Mouse (Mus musculus) intestine, embryonic 15.5 days (tissue): ENCODE results near the gene Asphd1. TPM values are rescaled to one million over a fixed set of nuclear protein-coding genes. Genes with fewer than 3 reads are reported as not detected.

Experiments
- ATAC-seq: fragments of 200-750 bp; cut with Nextera tagmentation; 2 replicates; pipeline ENCODE4 v1.8.0; 2017; ENCODE audit warnings: moderate TSS enrichment, moderate library complexity
- H3K27ac ChIP-seq: fragments of 300-500 bp; sonication (generic); 2 replicates; pipeline ENCODE4 v1.5.1; 2015; ENCODE audit warnings: mild to moderate bottlenecking, inconsistent platforms
- H3K27me3 ChIP-seq: fragments of 300-500 bp; sonication (generic); replicated peaks from 2 replicates; pipeline ENCODE4 v1.6.1; 2015; ENCODE audit warnings: inconsistent platforms
- H3K36me3 ChIP-seq: fragments of 300-500 bp; sonication (generic); 2 replicates; pipeline ENCODE4 v1.6.1; 2015; ENCODE audit warnings: inconsistent platforms
- H3K4me1 ChIP-seq: fragments of 300-500 bp; sonication (generic); replicated peaks from 2 replicates; pipeline ENCODE4 v1.6.1; 2015; ENCODE audit warnings: inconsistent platforms
- H3K4me2 ChIP-seq: fragments of 300-500 bp; sonication (generic); replicated peaks from 2 replicates; pipeline ENCODE4 v1.6.1; 2015; ENCODE audit warnings: mild to moderate bottlenecking, inconsistent platforms
- H3K4me3 ChIP-seq: fragments of 300-500 bp; sonication (generic); replicated peaks from 2 replicates; pipeline ENCODE4 v1.5.1; 2015; ENCODE audit warnings: inconsistent platforms
- H3K9ac ChIP-seq: fragments of 300-500 bp; sonication (generic); 2 replicates; pipeline ENCODE4 v1.6.1; 2015; ENCODE audit warnings: inconsistent platforms
- H3K9me3 ChIP-seq: fragments of 300-500 bp; sonication (generic); 2 replicates; pipeline ENCODE4 v1.6.1; 2016; ENCODE audit warnings: inconsistent platforms
- WGBS: fragments of 180-500 bp; shearing (Covaris S2); methylation state at CpG from one replicate; pipeline ENCODE4 v1.1.7; 2015; 5-methylcytosine and 5-hydroxymethylcytosine counted together
- polyA plus RNA-seq: library from polyadenylated mRNA; unstranded; fragments of >200 nt; fragmentation: Nextera tagmentation; extraction: Ambion mirVana; gene quantifications from 2 replicates; pipeline ENCODE4 v1.2.1, GENCODE M21; 2015

Asphd1 gene
- polyA plus RNA-seq, 1 experiment from 2014 or later: 0.46 TPM

DNA sequence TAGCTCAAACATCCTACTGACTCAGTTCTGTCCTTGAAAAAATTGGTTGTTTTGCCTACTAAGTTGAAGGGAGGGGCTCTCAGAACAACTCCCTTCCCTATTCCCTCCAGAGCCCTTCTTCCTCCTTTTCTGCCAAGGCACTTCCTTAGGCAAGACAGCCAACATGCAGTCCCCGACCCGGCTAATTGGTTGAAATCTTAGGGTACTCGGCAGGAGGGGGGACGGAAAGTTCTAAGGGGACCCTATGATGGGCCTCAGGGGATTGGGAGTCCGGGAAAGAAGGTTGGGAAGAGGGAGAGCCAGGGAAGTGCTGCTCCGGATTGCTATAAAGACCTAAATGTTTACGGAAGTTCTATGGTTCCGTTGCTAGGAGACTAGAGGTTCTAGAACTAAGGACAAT is 26.1 kb upstream of the Asphd1 start:
- peak overlapping the region; percentile 72 for H3K4me2 ChIP-seq
- H3K36me3 ChIP-seq: peaks cover 18% of the 10 kb centered on the region
- peak overlapping the region; percentile 96; the same call in 1 of the 2 replicates for H3K27ac ChIP-seq
- peak; percentile 21; the same call in 1 of the 2 replicates for ATAC-seq
- 0 out of 2 replicates have a peak overlapping the region, but pooled peaks have one; percentile 89 for H3K9ac ChIP-seq
- WGBS: 14% methylated on average over 8 of the region's 8 CpGs
- H3K27me3 ChIP-seq: no peaks in the 10 kb centered on the region
- peaks cover 6% of the 10 kb centered on the region for H3K4me1 ChIP-seq
- H3K9me3 ChIP-seq: no peaks in the 10 kb centered on the region
- peak overlapping the region; percentile 73 for H3K4me3 ChIP-seq

DNA sequence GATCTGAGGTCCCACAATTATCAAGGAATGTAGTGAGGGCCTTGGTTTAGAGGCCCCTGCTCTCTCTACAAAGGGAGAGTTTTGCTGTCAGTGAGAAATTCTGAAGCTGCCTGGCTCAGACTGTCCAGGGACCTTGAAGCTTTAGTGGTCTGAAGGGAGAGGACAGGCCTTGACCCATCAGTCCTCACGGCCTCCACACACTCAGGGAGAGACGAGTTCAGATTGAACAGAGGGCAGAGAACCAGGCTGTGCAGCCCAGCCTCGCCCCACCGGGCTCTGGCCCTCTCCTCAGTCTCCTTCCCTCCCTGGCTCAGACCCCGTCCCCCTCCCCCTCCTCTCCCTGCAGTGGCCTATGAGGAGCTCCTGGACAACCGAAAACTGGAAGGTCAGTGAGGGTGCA is 18.0 kb upstream of the Asphd1 start:
- no peak for ATAC-seq
- Histone ChIP-seq H3K4me1 (no peaks in the 10 kb centered on the region), H3K9ac (no peak overlapping the region), H3K4me3 (no peak overlapping the region), H3K36me3 (no peaks in the 10 kb centered on the region), H3K9me3 (no peaks in the 10 kb centered on the region), H3K27me3 (peaks cover 6% of the 10 kb centered on the region), H3K4me2 (no peak overlapping the region), H3K27ac (no peak overlapping the region)
- whole genome bisulfite sequencing: 63% methylated on average over 6 of the region's 6 CpGs

DNA sequence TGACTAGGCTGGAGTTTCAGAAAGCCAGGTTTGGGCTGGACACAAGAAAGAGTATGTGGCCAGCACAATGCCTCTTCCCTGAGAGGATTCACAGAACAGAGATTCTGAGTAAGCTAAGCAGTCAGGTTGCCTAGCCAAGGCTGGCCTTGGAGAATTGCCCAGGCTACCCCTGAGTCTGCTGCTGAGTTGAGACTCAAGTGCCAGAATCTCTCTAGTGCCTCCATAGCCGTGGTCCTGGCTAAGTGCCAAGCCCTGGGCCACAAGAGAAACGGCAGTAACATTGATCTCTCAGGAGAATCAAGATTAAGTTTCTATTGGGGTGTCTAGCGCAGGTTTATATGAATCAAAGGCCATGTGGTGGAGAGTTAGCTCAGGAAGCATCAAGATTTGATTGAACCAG is 16.2 kb upstream of the Asphd1 start:
- no peak overlapping the region for H3K9ac ChIP-seq

DNA sequence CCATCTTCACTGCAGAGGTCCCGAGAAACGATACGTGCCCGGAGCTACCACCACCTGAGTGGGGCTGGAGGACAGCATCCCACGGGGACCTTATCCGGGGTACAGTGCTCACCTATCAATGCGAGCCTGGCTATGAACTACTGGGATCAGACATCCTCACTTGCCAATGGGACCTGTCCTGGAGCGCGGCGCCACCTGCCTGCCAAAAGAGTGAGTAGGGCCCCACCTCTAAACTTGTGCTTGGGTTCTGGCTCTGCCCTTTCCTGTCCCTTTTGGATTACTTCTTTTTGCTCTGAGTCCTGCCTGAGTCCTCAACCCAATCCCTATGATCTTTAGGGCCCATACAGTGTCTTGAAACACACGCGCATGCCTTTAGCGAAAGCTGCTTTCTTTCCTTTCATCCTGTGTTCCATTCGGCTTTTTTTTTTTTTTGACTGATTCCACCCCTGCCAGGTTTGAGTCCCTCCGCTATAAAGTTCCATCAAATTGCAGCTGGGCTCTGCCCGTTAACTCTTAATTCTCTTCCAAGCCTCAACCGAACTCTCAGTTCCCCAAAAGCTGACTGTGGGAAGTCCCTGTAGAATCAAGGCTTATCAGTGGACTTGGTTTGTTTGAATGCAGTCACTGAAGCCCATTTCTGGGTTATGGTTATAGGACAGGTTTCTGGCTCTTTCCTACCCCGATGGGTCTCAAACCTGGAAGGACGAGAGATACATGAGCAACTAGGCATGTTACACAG is 14.3 kb upstream of the Asphd1 start:
- no peak overlapping the region for H3K4me3 ChIP-seq
- H3K27ac ChIP-seq: no peak overlapping the region
- ATAC-seq: peak; percentile 45; the same call in 1 of the 2 replicates
- peaks cover 6% of the 10 kb centered on the region for H3K27me3 ChIP-seq
- H3K4me2 ChIP-seq: no peak overlapping the region; the same call in 1 of the 2 replicates
- WGBS: 31% methylated on average over 19 of the region's 19 CpGs
- H3K9me3 ChIP-seq: no peaks in the 10 kb centered on the region
- no peak overlapping the region for H3K9ac ChIP-seq
- no peaks in the 10 kb centered on the region for H3K4me1 ChIP-seq
- H3K36me3 ChIP-seq: no peaks in the 10 kb centered on the region

More for the DNA sequence above, 16.2 kb upstream of the Asphd1 start:
- Histone ChIP-seq H3K9me3 (no peaks in the 10 kb centered on the region), H3K36me3 (no peaks in the 10 kb centered on the region), H3K4me3 (no peak overlapping the region), H3K4me2 (no peak overlapping the region), H3K27ac (no peak overlapping the region), H3K27me3 (peaks cover 6% of the 10 kb centered on the region), H3K4me1 (no peaks in the 10 kb centered on the region)
- WGBS: 51% methylated on average over 3 of the region's 3 CpGs
- ATAC-seq: no peak

DNA sequence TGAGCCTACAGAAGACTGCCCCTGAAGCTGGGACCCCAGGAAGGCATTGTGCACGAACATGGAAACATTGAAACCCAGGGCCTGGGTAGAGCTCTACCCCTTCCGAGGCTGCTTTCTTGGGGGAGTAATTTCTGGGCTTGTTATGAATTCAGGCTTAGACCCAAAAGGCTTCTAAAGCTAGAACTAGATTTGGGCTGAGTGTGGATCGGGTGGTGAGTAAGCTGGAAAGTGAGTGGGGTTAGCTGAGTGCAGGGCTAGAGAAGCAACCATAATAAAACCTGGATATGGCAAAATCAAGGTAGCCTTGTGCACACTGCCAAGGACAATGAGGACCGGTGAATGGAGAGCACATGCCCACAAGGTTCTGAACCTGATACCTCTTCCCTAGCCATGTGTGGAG is 12.6 kb upstream of the Asphd1 start:
- Histone ChIP-seq H3K9me3 (no peaks in the 10 kb centered on the region), H3K27me3 (peaks cover 6% of the 10 kb centered on the region), H3K4me3 (no peak overlapping the region), H3K4me2 (no peak overlapping the region), H3K36me3 (no peaks in the 10 kb centered on the region), H3K27ac (no peak overlapping the region), H3K9ac (no peak overlapping the region), H3K4me1 (no peaks in the 10 kb centered on the region)
- no peak for ATAC-seq
- 88% methylated on average over 4 of the region's 4 CpGs for WGBS

DNA sequence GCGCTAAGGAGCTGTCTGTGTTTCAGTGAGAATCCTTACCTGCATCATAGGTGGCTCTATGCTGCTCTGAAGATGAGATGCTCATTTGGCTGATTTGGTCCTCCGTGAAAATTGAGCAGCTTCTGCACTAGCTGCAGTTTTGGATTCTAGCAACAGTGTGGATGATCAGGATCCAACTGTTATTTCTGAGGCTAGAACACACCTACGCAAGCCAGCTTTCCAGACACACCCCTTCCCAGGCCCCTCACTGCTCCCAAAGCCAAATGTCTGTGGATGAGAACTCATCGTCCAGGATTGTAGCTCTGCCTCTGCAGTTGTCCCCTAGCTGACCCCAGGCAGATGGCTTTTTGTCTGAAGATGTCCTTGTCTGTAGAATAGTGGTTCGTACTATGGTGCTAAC is 11.7 kb upstream of the Asphd1 start:
- Histone ChIP-seq H3K9me3 (no peaks in the 10 kb centered on the region), H3K27me3 (peaks cover 6% of the 10 kb centered on the region), H3K4me2 (no peak overlapping the region), H3K9ac (no peak overlapping the region), H3K4me1 (no peaks in the 10 kb centered on the region), H3K27ac (no peak overlapping the region), H3K4me3 (no peak overlapping the region), H3K36me3 (no peaks in the 10 kb centered on the region)
- 78% methylated on average over 5 of the region's 5 CpGs for WGBS
- no peak for ATAC-seq

DNA sequence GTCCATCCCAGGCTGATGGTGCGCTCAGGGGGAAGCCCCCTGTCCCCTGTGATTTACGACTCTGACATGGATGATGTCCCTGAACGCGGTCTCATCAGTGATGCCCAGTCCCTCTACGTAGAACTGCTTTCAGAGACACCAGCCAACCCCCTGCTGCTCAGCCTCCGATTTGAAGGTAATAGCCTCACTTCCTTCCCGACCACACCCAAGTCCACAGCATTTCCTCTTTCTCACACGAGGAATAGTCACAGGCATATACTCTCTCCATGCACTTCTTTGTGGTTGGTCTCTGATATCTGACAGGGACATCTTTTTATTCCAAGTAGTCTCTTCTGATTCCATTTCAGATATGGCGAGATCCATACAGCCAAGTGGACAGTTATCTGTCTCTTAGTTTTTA is 10.4 kb upstream of the Asphd1 start:
- Histone ChIP-seq H3K4me3 (no peak overlapping the region), H3K27ac (no peak overlapping the region), H3K9ac (no peak overlapping the region), H3K27me3 (peaks cover 6% of the 10 kb centered on the region), H3K4me1 (no peaks in the 10 kb centered on the region), H3K36me3 (no peaks in the 10 kb centered on the region), H3K4me2 (no peak overlapping the region), H3K9me3 (no peaks in the 10 kb centered on the region)
- ATAC-seq: no peak
- 53% methylated on average over 9 of the region's 9 CpGs for WGBS

DNA sequence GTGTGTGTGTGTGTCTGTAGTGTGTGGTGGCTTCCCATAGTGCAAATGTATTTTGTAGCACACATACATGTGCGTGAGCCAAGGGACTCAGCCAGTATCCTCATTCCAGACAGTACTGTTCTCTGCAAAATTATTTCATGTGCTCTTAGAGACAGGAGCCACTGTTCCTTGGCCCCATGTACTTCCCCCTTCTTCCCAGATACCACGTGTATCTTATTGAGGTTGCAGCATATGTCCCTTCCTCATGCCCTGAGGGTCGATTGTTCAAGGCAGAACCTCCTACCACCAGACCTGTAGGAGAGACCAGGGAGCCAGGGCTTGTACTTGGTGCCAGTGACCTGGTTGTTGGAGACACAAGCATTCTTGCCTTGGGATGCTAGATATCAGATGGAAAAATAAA is 5.7 kb upstream of the Asphd1 start:
- Histone ChIP-seq H3K4me3 (no peak overlapping the region), H3K9ac (no peak overlapping the region), H3K27ac (no peak overlapping the region), H3K36me3 (no peaks in the 10 kb centered on the region), H3K4me1 (peaks cover 5% of the 10 kb centered on the region; the same call in 1 of the 2 replicates), H3K9me3 (no peaks in the 10 kb centered on the region), H3K27me3 (peaks cover 28% of the 10 kb centered on the region), H3K4me2 (no peak overlapping the region)
- no peak for ATAC-seq
- 69% methylated on average over 3 of the region's 3 CpGs for WGBS

DNA sequence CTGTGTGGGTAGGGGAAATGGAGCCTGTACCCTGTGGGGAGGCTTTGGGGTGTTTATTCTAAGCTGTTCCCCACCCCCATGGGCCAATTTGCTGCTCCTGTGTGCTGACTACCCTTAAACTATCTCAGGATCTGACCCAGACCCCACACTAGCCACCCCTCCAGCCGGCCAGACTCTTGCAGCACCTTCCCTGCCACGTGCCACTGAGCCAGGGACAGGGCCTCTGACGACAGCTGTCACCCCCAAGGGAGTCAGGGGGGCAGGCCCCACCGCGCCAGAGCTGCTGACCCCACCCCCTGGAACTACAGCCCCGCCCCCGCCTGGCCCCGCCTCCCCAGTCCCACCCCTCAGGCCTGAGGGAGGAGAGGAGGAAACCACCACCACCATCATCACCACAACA is 3.3 kb upstream of the Asphd1 start:
- Histone ChIP-seq H3K4me2 (no peak overlapping the region; the same call in 1 of the 2 replicates), H3K9ac (no peak overlapping the region), H3K4me3 (no peak overlapping the region), H3K4me1 (peaks cover 13% of the 10 kb centered on the region), H3K36me3 (no peaks in the 10 kb centered on the region), H3K27ac (no peak overlapping the region), H3K27me3 (peaks cover 31% of the 10 kb centered on the region), H3K9me3 (no peaks in the 10 kb centered on the region)
- 1% methylated on average over 8 of the region's 8 CpGs for WGBS
- ATAC-seq: no peak

DNA sequence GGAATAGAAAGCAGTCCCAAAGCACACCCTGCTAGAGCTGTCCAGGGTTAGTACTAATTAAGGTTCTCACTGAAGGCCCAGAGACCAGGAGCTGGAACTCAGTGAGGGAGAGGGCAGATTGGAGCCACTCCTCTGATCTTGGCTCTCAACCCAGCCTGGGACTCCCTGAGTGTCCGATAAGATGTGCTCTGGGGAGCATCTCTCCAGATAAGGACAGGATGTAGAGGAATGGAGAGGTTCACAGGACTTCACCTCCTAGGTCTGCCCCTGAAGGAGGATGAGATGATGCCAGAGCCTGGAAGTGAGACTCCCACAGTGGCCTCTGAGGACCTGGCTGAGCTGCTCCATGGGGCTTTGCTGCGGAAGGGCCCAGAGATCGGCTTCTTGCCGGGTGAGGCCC is 2.4 kb upstream of the Asphd1 start:
- peaks cover 13% of the 10 kb centered on the region for H3K4me1 ChIP-seq
- peak overlapping the region; percentile 24; the same call in 1 of the 2 replicates for H3K4me2 ChIP-seq
- no peak overlapping the region for H3K9ac ChIP-seq
- no peak overlapping the region for H3K4me3 ChIP-seq
- no peak for ATAC-seq
- H3K9me3 ChIP-seq: no peaks in the 10 kb centered on the region
- peaks cover 31% of the 10 kb centered on the region for H3K27me3 ChIP-seq
- no peaks in the 10 kb centered on the region for H3K36me3 ChIP-seq
- 23% methylated on average over 4 of the region's 4 CpGs for WGBS
- H3K27ac ChIP-seq: no peak overlapping the region

DNA sequence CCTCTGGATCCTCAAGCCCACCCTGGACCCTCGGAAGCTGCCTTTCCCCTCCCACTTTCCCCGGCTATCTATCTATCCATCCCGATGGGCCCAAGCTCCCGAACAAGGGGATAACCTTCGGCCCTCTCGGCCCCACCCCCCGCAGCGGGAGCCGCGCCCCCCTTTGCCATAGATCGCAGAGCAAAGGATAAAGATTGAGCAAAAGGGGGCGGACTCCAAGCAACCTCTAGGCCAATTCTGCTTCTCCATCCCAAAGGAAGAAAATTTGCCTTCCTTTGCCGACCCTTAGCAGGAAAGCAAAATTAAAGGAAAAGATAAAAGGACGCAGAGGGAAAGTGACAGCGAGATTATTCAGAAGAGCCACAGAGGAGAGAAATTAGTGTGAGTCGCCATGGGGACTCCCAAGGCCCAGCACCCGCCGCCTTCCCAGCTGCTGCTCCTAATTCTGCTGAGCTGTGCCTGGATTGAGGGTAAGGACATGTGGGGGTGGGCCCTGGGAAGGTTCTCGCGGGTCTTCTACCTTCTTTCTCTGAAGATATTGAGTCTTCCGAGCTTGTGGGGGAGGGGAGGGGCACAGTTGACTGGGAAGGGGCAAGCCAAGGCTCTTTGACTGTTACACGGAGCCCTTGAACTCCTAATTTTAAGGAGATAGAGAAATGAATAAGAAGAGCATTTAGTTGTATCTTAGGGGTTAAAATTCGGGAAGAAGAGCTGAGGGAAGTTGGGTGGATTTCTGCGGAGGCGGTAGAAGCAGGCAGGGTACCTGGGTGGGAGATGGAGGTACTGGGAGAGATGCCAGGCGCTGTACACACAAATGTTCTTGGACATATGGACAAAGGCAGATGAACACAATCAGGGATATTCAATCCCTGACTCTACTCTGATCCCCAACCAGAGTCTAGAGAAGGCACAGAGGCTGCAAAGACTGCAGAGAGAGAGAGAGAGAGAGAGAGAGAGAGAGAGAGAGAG is 1.5 kb upstream of the Asphd1 start:
- no peak for ATAC-seq
- Histone ChIP-seq H3K9me3 (no peaks in the 10 kb centered on the region), H3K4me2 (peak overlapping the region; percentile 100), H3K36me3 (no peaks in the 10 kb centered on the region), H3K4me3 (peak overlapping the region; percentile 50), H3K4me1 (peaks cover 13% of the 10 kb centered on the region), H3K27me3 (peaks cover 31% of the 10 kb centered on the region), H3K27ac (no peak overlapping the region), H3K9ac (no peak overlapping the region)
- 8% methylated on average over 26 of the region's 26 CpGs for WGBS
